ENCODE assay signal across 9 mouse cellular contexts in the genomic region with DNA sequence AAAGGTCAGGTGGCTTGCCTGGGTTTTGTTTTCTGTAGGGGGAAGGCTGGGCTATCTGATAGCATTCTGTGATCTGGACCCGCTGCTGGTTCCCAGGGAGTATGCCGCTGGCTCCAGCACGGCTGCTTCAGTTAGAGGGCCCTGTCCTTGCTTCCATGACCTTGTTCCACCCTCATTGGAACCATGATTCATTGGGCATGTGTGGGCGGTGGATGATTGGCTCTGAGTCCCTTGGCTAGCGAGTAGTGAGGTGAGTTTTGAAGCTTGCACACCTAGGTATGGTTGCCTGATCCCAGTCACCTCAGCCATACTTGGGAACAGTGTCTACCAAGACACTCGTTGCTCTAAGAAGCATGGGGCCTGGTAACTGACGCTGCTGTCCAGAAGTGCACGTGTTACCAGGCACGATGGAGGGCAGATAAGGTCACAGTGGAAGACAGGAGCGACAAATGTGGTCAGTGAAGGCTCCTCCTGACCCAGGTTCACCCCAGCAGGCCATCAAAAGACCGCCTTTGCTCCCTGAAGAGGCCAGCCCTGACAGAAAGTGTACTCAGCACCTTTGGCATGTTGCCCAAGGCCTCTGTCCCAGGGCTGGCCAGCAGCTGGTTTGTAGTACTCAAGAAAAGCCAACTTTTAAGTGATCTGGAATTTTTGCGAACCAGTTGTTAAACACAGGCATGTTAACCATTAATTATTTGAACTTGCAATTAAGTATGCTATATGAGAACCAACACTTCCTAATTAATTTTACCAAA. TPM values are rescaled to one million over a fixed set of nuclear protein-coding genes. Genes with fewer than 3 reads are reported as not detected.
A peak's percentile ranks its signal among the peaks of the same experiment; 100 is the strongest.
DNase-seq lines count a peak whose midpoint lies in the region; ATAC-seq lines count a peak whose summit lies in the region.
"Had no signal": no experiment of that assay in that cellular context is flagged by ENCODE, and none has a peak within 500 bp of the region (broad histone marks: within the 10 kb centered on the region; RNA-seq: fewer than 3 reads in every experiment).

No protein-coding gene starts in this region.

- H3K9me3 ChIP-seq in embryonic facial prominence, embryonic 14.5 days (ENCODE audit: control insufficient read depth, low read length) = no peaks in the 10 kb centered on the region
- no peaks in the 10 kb centered on the region for H3K9me3 ChIP-seq in embryonic facial prominence, embryonic 10.5 days
- no peaks in the 10 kb centered on the region for H3K9me3 ChIP-seq in midbrain, embryonic 11.5 days (ENCODE audit: control insufficient read depth, low read length)
- H3K9me3 ChIP-seq: heart, embryonic 15.5 days had no signal

- no peak overlapping the region for H3K9ac ChIP-seq in embryonic facial prominence, embryonic 14.5 days (ENCODE audit: low read depth, low read length)
- H3K9ac ChIP-seq in midbrain, embryonic 11.5 days (ENCODE audit: low read length) = no peak overlapping the region
- H3K9ac ChIP-seq: heart, embryonic 15.5 days had no signal

- DNase-seq in embryonic facial prominence, embryonic 14.5 days (ENCODE audit: low spot score) = peak; percentile 14
- DNase-seq in embryonic facial prominence, embryonic 10.5 days (ENCODE audit: low spot score) = no peak
- DNase-seq in adrenal gland, adult (ENCODE audit: inconsistent age in 2 of 2, low spot score in 1 of 2) = peak; percentile 88 to 93
- peak; percentile 4 for DNase-seq in heart, postnatal 25 days (ENCODE audit: low spot score)
- peak; percentile 69 for DNase-seq in lung, postnatal 36 days
- DNase-seq in right cerebral cortex, adult 18-20 months = no peak
- DNase-seq in midbrain, embryonic 11.5 days (ENCODE audit: low spot score, missing footprints) = no peak
- no peak for DNase-seq in cerebellum, postnatal 4 days (ENCODE audit: low spot score in 2 of 2)

- H3K4me3 ChIP-seq in embryonic facial prominence, embryonic 14.5 days (ENCODE audit: low read depth, low read length) = no peak overlapping the region
- H3K4me3 ChIP-seq in embryonic facial prominence, embryonic 10.5 days = no peak overlapping the region
- no peak overlapping the region for H3K4me3 ChIP-seq in midbrain, embryonic 11.5 days (ENCODE audit: low read depth, low read length)
- H3K4me3 ChIP-seq: heart, embryonic 15.5 days had no signal

- H3K27me3 ChIP-seq in embryonic facial prominence, embryonic 14.5 days (replicated peaks; ENCODE audit: control insufficient read depth, insufficient read depth, low read length) = no peaks in the 10 kb centered on the region
- H3K27me3 ChIP-seq in embryonic facial prominence, embryonic 10.5 days (replicated peaks; ENCODE audit: low read depth, poor library complexity, severe bottlenecking) = no peaks in the 10 kb centered on the region
- no peaks in the 10 kb centered on the region for H3K27me3 ChIP-seq in midbrain, embryonic 11.5 days (ENCODE audit: control insufficient read depth, insufficient read depth, low read length)
- H3K27me3 ChIP-seq: heart, embryonic 15.5 days had no signal

- 67% methylated on average over 12 of the region's 12 CpGs for WGBS in embryonic facial prominence, embryonic 14.5 days
- 80% methylated on average over 12 of the region's 12 CpGs for WGBS in embryonic facial prominence, embryonic 10.5 days
- 85% methylated on average over 12 of the region's 12 CpGs for WGBS in midbrain, embryonic 11.5 days

- no peak overlapping the region for H3K27ac ChIP-seq in embryonic facial prominence, embryonic 14.5 days (replicated peaks; ENCODE audit: low read depth, low read length)
- H3K27ac ChIP-seq in embryonic facial prominence, embryonic 10.5 days (replicated peaks) = no peak overlapping the region
- H3K27ac ChIP-seq in midbrain, embryonic 11.5 days (ENCODE audit: low read depth, low read length) = no peak overlapping the region
- H3K27ac ChIP-seq: heart, embryonic 15.5 days had no signal

- H3K36me3 ChIP-seq in embryonic facial prominence, embryonic 14.5 days (ENCODE audit: control insufficient read depth, insufficient read depth, low read length) = no peaks in the 10 kb centered on the region
- no peaks in the 10 kb centered on the region for H3K36me3 ChIP-seq in embryonic facial prominence, embryonic 10.5 days (replicated peaks)
- no peaks in the 10 kb centered on the region for H3K36me3 ChIP-seq in midbrain, embryonic 11.5 days (ENCODE audit: control insufficient read depth, insufficient read depth, low read length)
- H3K36me3 ChIP-seq: heart, embryonic 15.5 days had no signal

- no peak for ATAC-seq in embryonic facial prominence, embryonic 14.5 days (ENCODE audit: low read depth)
- no peak for ATAC-seq in midbrain, embryonic 11.5 days (ENCODE audit: low FRiP score)

- no peaks in the 10 kb centered on the region for H3K4me1 ChIP-seq in embryonic facial prominence, embryonic 14.5 days (ENCODE audit: control insufficient read depth, insufficient read depth, low read length)
- H3K4me1 ChIP-seq in embryonic facial prominence, embryonic 10.5 days = no peaks in the 10 kb centered on the region
- H3K4me1 ChIP-seq in midbrain, embryonic 11.5 days (ENCODE audit: control insufficient read depth, insufficient read depth, low read length) = no peaks in the 10 kb centered on the region

- intact Hi-C loops in heart, postnatal 25 days (cut with DNase I) = no loop called here

- H3K4me2 ChIP-seq in embryonic facial prominence, embryonic 14.5 days (ENCODE audit: low read depth, low read length) = no peak overlapping the region
- H3K4me2 ChIP-seq in midbrain, embryonic 11.5 days = no peak overlapping the region
- H3K4me2 ChIP-seq: heart, embryonic 15.5 days had no signal

RNA-seq across cellular contexts. Expression of a gene that starts 46.5 kb away (rescaled TPM):
- polyA plus RNA-seq in embryonic facial prominence, embryonic 14.5 days (2014; fragmentation: Nextera tagmentation; extraction: Ambion mirVana) = 78.7 and 83.1 TPM in 2 replicates
- 74.0 and 76.6 TPM in 2 replicates for polyA plus RNA-seq in embryonic facial prominence, embryonic 10.5 days (2016; fragmentation: Nextera tagmentation; extraction: Ambion mirVana)
- total RNA-seq in heart, postnatal 25 days (2021) = 10 to 100 TPM; 19.2 to 20.8 TPM
- 67.0 and 68.8 TPM in 2 replicates for polyA plus RNA-seq in midbrain, embryonic 11.5 days (2014; fragmentation: Nextera tagmentation; extraction: Ambion mirVana)

Comparison
In these comparisons a context has a peak if more than half of its experiments do, and no peak if none do; other contexts are left out.
1. DNase-seq: peak in embryonic facial prominence, embryonic 14.5 days (single experiment), adrenal gland, adult (2 of 2), heart, postnatal 25 days (single experiment) and lung, postnatal 36 days (single experiment); none in embryonic facial prominence, embryonic 10.5 days (single experiment), right cerebral cortex, adult 18-20 months (single experiment), midbrain, embryonic 11.5 days (single experiment) and cerebellum, postnatal 4 days (0 of 2).